Mouse (Mus musculus) c-Kit-negative CD71-positive TER-119-positive erythroid progenitor cells, embryonic 14.5 days (primary cell): ENCODE measurements around the gene Cluh.

Source experiments
- DNase-seq: peaks from one replicate; pipeline ENCODE4 v3.0.0-alpha.2; 2013; ENCODE audit warnings: low read depth, low spot score

Gene Cluh

GRCm38 (mm10) chr11:74647966-74648365, 1.3 kb upstream of the Cluh start:
- no peak for DNase-seq

GRCm38 (mm10) chr11:74648676-74649075, 619 bp upstream of the Cluh start:
- DNase-seq, result peak; percentile 22

- DNase-seq, result no peak
These were observed 604 bp downstream of the Cluh start for GRCm38 (mm10) chr11:74649647-74650551.

GRCm38 (mm10) chr11:74650576-74651100, 1.3 kb downstream of the Cluh start:
- DNase-seq, result no peak

- no peak for DNase-seq
These were observed 3.5 kb downstream of the Cluh start for GRCm38 (mm10) chr11:74652791-74653191.

- DNase-seq, result no peak
These were observed 4.1 kb downstream of the Cluh start for GRCm38 (mm10) chr11:74653385-74653784.

GRCm38 (mm10) chr11:74655941-74656340, 6.6 kb downstream of the Cluh start:
- no peak for DNase-seq

- DNase-seq, result no peak
These were observed 11.0 kb downstream of the Cluh start for GRCm38 (mm10) chr11:74660336-74660735.

- DNase-seq, result no peak
These were observed 12.3 kb downstream of the Cluh start for GRCm38 (mm10) chr11:74661641-74662040.

GRCm38 (mm10) chr11:74662221-74662620, 12.9 kb downstream of the Cluh start:
- no peak for DNase-seq

GRCm38 (mm10) chr11:74664279-74664678, 15.0 kb downstream of the Cluh start:
- no peak for DNase-seq

GRCm38 (mm10) chr11:74664906-74665305, 15.6 kb downstream of the Cluh start:
- DNase-seq, result no peak

- DNase-seq, result no peak
These were observed 16.5 kb downstream of the Cluh start for GRCm38 (mm10) chr11:74665631-74666283.

GRCm38 (mm10) chr11:74666284-74666652, 17.0 kb downstream of the Cluh start:
- DNase-seq, result no peak

GRCm38 (mm10) chr11:74666776-74667581, 17.7 kb downstream of the Cluh start:
- DNase-seq, result no peak

GRCm38 (mm10) chr11:74667582-74668010, 18.3 kb downstream of the Cluh start:
- DNase-seq, result no peak

- DNase-seq, result no peak
These were observed 19.2 kb downstream of the Cluh start for GRCm38 (mm10) chr11:74668466-74668865.

- no peak for DNase-seq
These were observed 19.7 kb downstream of the Cluh start for GRCm38 (mm10) chr11:74668971-74669370.

GRCm38 (mm10) chr11:74670151-74670550, 20.9 kb downstream of the Cluh start:
- DNase-seq, result no peak

- DNase-seq, result no peak
These were observed 21.7 kb downstream of the Cluh start for GRCm38 (mm10) chr11:74671013-74671412.

GRCm38 (mm10) chr11:74671839-74672238, 22.5 kb downstream of the Cluh start:
- no peak for DNase-seq
